Mouse (Mus musculus): ENCODE measurements at regions not wholly inside any gene's neighbourhood (a gene's known extent, or its start where the extent isn't known, plus 50 kb on each side); places are given as distances from the start of the nearest gene placed in this dataset.

GRCm38 (mm10) chr10:23004768-23005167 is 184.8 kb upstream of the Tcf21 start:
- Histone ChIP-seq H3K36me3 (ENCODE audit: control insufficient read depth, insufficient read depth, low read length) (no peaks in the 10 kb centered on the region), H3K4me2 (ENCODE audit: low read length) (no peak overlapping the region), H3K4me1 (replicated peaks; ENCODE audit: control insufficient read depth, insufficient read depth, low read length) (no peaks in the 10 kb centered on the region), H3K9ac (ENCODE audit: low read length) (no peak overlapping the region), H3K4me3 (ENCODE audit: low read depth, low read length) (no peak overlapping the region), H3K9me3 (ENCODE audit: control insufficient read depth, low read length) (no peaks in the 10 kb centered on the region), H3K27me3 (replicated peaks; ENCODE audit: control insufficient read depth, insufficient read depth, low read length) (no peaks in the 10 kb centered on the region), H3K27ac (ENCODE audit: low read depth) (no peak overlapping the region)
- ATAC-seq (replicated peaks; ENCODE audit: low FRiP score, low TSS enrichment, low read depth) (no peak), DNase-seq (ENCODE audit: low spot score) (no peak)
- 85% methylated on average over 1 of the region's 1 CpGs for WGBS

- ATAC-seq (replicated peaks; ENCODE audit: low FRiP score, low TSS enrichment, low read depth), result no peak
- no peaks in the 10 kb centered on the region for H3K36me3 ChIP-seq (ENCODE audit: control insufficient read depth, insufficient read depth, low read length)
- H3K9me3 ChIP-seq (ENCODE audit: control insufficient read depth, low read length), result no peaks in the 10 kb centered on the region
- H3K9ac ChIP-seq (ENCODE audit: low read length), result no peak overlapping the region
- no peaks in the 10 kb centered on the region for H3K27me3 ChIP-seq (replicated peaks; ENCODE audit: control insufficient read depth, insufficient read depth, low read length)
- no peak overlapping the region for H3K4me3 ChIP-seq (ENCODE audit: low read depth, low read length)
- H3K4me2 ChIP-seq (ENCODE audit: low read length), result no peak overlapping the region
- H3K27ac ChIP-seq (ENCODE audit: low read depth), result no peak overlapping the region
- no peak for DNase-seq (ENCODE audit: low spot score)
- no peaks in the 10 kb centered on the region for H3K4me1 ChIP-seq (replicated peaks; ENCODE audit: control insufficient read depth, insufficient read depth, low read length)
These were observed 183.7 kb upstream of the Tcf21 start for GRCm38 (mm10) chr10:23003686-23004085.

- WGBS, result 77% methylated on average over 2 of the region's 2 CpGs
- no peak for DNase-seq (ENCODE audit: low spot score)
These were observed 178.6 kb upstream of the Tcf21 start for GRCm38 (mm10) chr10:22998561-22998960.

GRCm38 (mm10) chr10:22997571-22997970 is 177.6 kb upstream of the Tcf21 start:
- DNase-seq (ENCODE audit: low spot score), result no peak
- Histone ChIP-seq H3K36me3 (ENCODE audit: control insufficient read depth, insufficient read depth, low read length) (no peaks in the 10 kb centered on the region), H3K4me1 (replicated peaks; ENCODE audit: control insufficient read depth, insufficient read depth, low read length) (no peaks in the 10 kb centered on the region), H3K9me3 (ENCODE audit: control insufficient read depth, low read length) (0 out of 2 replicates have a peak, but pooled peaks cover 6% of the 10 kb centered on the region), H3K27ac (ENCODE audit: low read depth) (no peak overlapping the region), H3K27me3 (replicated peaks; ENCODE audit: control insufficient read depth, insufficient read depth, low read length) (no peaks in the 10 kb centered on the region), H3K4me2 (ENCODE audit: low read length) (no peak overlapping the region), H3K9ac (ENCODE audit: low read length) (no peak overlapping the region), H3K4me3 (ENCODE audit: low read depth, low read length) (no peak overlapping the region)
- no peak for ATAC-seq (replicated peaks; ENCODE audit: low FRiP score, low TSS enrichment, low read depth)
- WGBS, result 88% methylated on average over 5 of the region's 5 CpGs

More at GRCm38 (mm10) chr10:22998561-22998960, 178.6 kb upstream of the Tcf21 start:
- H3K9me3 ChIP-seq (ENCODE audit: control insufficient read depth, low read length), result 0 out of 2 replicates have a peak, but pooled peaks cover 6% of the 10 kb centered on the region
- H3K4me1 ChIP-seq (replicated peaks; ENCODE audit: control insufficient read depth, insufficient read depth, low read length), result no peaks in the 10 kb centered on the region
- H3K9ac ChIP-seq (ENCODE audit: low read length), result no peak overlapping the region
- H3K4me3 ChIP-seq (ENCODE audit: low read depth, low read length), result no peak overlapping the region
- H3K4me2 ChIP-seq (ENCODE audit: low read length), result no peak overlapping the region
- H3K27me3 ChIP-seq (replicated peaks; ENCODE audit: control insufficient read depth, insufficient read depth, low read length), result no peaks in the 10 kb centered on the region
- ATAC-seq (replicated peaks; ENCODE audit: low FRiP score, low TSS enrichment, low read depth), result no peak
- no peak overlapping the region for H3K27ac ChIP-seq (ENCODE audit: low read depth)
- H3K36me3 ChIP-seq (ENCODE audit: control insufficient read depth, insufficient read depth, low read length), result no peaks in the 10 kb centered on the region

GRCm38 (mm10) chr10:22993158-22993557 is 173.2 kb upstream of the Tcf21 start:
- DNase-seq (ENCODE audit: low spot score) (no peak), ATAC-seq (replicated peaks; ENCODE audit: low FRiP score, low TSS enrichment, low read depth) (no peak)
- H3K9me3 ChIP-seq (ENCODE audit: control insufficient read depth, low read length), result 0 out of 2 replicates have a peak, but pooled peaks cover 5% of the 10 kb centered on the region
- no peak overlapping the region for H3K4me3 ChIP-seq (ENCODE audit: low read depth, low read length)
- H3K27ac ChIP-seq (ENCODE audit: low read depth), result no peak overlapping the region
- H3K4me2 ChIP-seq (ENCODE audit: low read length), result no peak overlapping the region
- H3K4me1 ChIP-seq (replicated peaks; ENCODE audit: control insufficient read depth, insufficient read depth, low read length), result no peaks in the 10 kb centered on the region
- H3K27me3 ChIP-seq (replicated peaks; ENCODE audit: control insufficient read depth, insufficient read depth, low read length), result no peaks in the 10 kb centered on the region
- H3K9ac ChIP-seq (ENCODE audit: low read length), result no peak overlapping the region
- no peaks in the 10 kb centered on the region for H3K36me3 ChIP-seq (ENCODE audit: control insufficient read depth, insufficient read depth, low read length)
- 77% methylated on average over 3 of the region's 3 CpGs for WGBS

- no peak for DNase-seq (ENCODE audit: low spot score)
- ATAC-seq (replicated peaks; ENCODE audit: low FRiP score, low TSS enrichment, low read depth), result no peak
- H3K9me3 ChIP-seq (ENCODE audit: control insufficient read depth, low read length), result no peaks in the 10 kb centered on the region
- no peak overlapping the region for H3K4me3 ChIP-seq (ENCODE audit: low read depth, low read length)
- H3K36me3 ChIP-seq (ENCODE audit: control insufficient read depth, insufficient read depth, low read length), result no peaks in the 10 kb centered on the region
- no peaks in the 10 kb centered on the region for H3K27me3 ChIP-seq (replicated peaks; ENCODE audit: control insufficient read depth, insufficient read depth, low read length)
- WGBS, result 49% methylated on average over 6 of the region's 6 CpGs
- no peak overlapping the region for H3K27ac ChIP-seq (ENCODE audit: low read depth)
- no peak overlapping the region for H3K9ac ChIP-seq (ENCODE audit: low read length)
- H3K4me1 ChIP-seq (replicated peaks; ENCODE audit: control insufficient read depth, insufficient read depth, low read length), result no peaks in the 10 kb centered on the region
- no peak overlapping the region for H3K4me2 ChIP-seq (ENCODE audit: low read length)
These were observed 161.8 kb upstream of the Tcf21 start for GRCm38 (mm10) chr10:22981798-22982197.

- Histone ChIP-seq H3K36me3 (ENCODE audit: control insufficient read depth, insufficient read depth, low read length) (no peaks in the 10 kb centered on the region), H3K27me3 (replicated peaks; ENCODE audit: control insufficient read depth, insufficient read depth, low read length) (no peaks in the 10 kb centered on the region), H3K9me3 (ENCODE audit: control insufficient read depth, low read length) (no peaks in the 10 kb centered on the region), H3K4me2 (ENCODE audit: low read length) (no peak overlapping the region), H3K27ac (ENCODE audit: low read depth) (no peak overlapping the region), H3K4me1 (replicated peaks; ENCODE audit: control insufficient read depth, insufficient read depth, low read length) (no peaks in the 10 kb centered on the region), H3K9ac (ENCODE audit: low read length) (no peak overlapping the region), H3K4me3 (ENCODE audit: low read depth, low read length) (no peak overlapping the region)
- DNase-seq (ENCODE audit: low spot score) (no peak), ATAC-seq (replicated peaks; ENCODE audit: low FRiP score, low TSS enrichment, low read depth) (no peak)
- WGBS, result 65% methylated on average over 7 of the region's 7 CpGs
These were observed 158.5 kb upstream of the Tcf21 start for GRCm38 (mm10) chr10:22978442-22978841.

GRCm38 (mm10) chr10:22956956-22957355 is 137.0 kb upstream of the Tcf21 start:
- no peaks in the 10 kb centered on the region for H3K9me3 ChIP-seq (ENCODE audit: control insufficient read depth, low read length)
- no peaks in the 10 kb centered on the region for H3K27me3 ChIP-seq (replicated peaks; ENCODE audit: control insufficient read depth, insufficient read depth, low read length)
- no peak overlapping the region for H3K9ac ChIP-seq (ENCODE audit: low read length)
- H3K36me3 ChIP-seq (ENCODE audit: control insufficient read depth, insufficient read depth, low read length), result no peaks in the 10 kb centered on the region
- H3K4me3 ChIP-seq (ENCODE audit: low read depth, low read length), result no peak overlapping the region
- H3K4me2 ChIP-seq (ENCODE audit: low read length), result no peak overlapping the region
- WGBS, result 85% methylated on average over 7 of the region's 7 CpGs
- no peak for DNase-seq (ENCODE audit: low spot score)
- peaks cover 14% of the 10 kb centered on the region for H3K4me1 ChIP-seq (replicated peaks; ENCODE audit: control insufficient read depth, insufficient read depth, low read length)
- no peak for ATAC-seq (replicated peaks; ENCODE audit: low FRiP score, low TSS enrichment, low read depth)
- no peak overlapping the region for H3K27ac ChIP-seq (ENCODE audit: low read depth)

GRCm38 (mm10) chr10:22953283-22953682 is 133.3 kb upstream of the Tcf21 start:
- ATAC-seq (replicated peaks; ENCODE audit: low FRiP score, low TSS enrichment, low read depth) (no peak), DNase-seq (ENCODE audit: low spot score) (no peak)
- no peak overlapping the region for H3K4me2 ChIP-seq (ENCODE audit: low read length)
- H3K36me3 ChIP-seq (ENCODE audit: control insufficient read depth, insufficient read depth, low read length), result no peaks in the 10 kb centered on the region
- no peaks in the 10 kb centered on the region for H3K27me3 ChIP-seq (replicated peaks; ENCODE audit: control insufficient read depth, insufficient read depth, low read length)
- no peak overlapping the region for H3K9ac ChIP-seq (ENCODE audit: low read length)
- no peak overlapping the region for H3K27ac ChIP-seq (ENCODE audit: low read depth)
- 53% methylated on average over 6 of the region's 6 CpGs for WGBS
- H3K4me1 ChIP-seq (replicated peaks; ENCODE audit: control insufficient read depth, insufficient read depth, low read length), result peaks cover 11% of the 10 kb centered on the region
- no peak overlapping the region for H3K4me3 ChIP-seq (ENCODE audit: low read depth, low read length)
- no peaks in the 10 kb centered on the region for H3K9me3 ChIP-seq (ENCODE audit: control insufficient read depth, low read length)
